Mouse (Mus musculus) layer of hippocampus, postnatal 25 days (tissue): ENCODE measurements around the gene Ccin. TPM values are rescaled to one million over a fixed set of nuclear protein-coding genes. Genes with fewer than 3 reads are reported as not detected.

Source experiments
- DNase-seq, 2 experiments: peaks; one replicate each; pipeline ENCODE4 v3.0.0; 2022; ENCODE audit warnings: mixed read lengths in 2 of 2, low spot score in 1 of 2; ENCODE audit errors: extremely low spot score in 1 of 2
- total RNA-seq, 2 experiments: library from RNA; stranded (reverse); gene quantifications; 2 replicates each; pipeline ENCODE4 v1.2.3; 2021

The Ccin gene
- total RNA-seq, 2 experiments from 2014 or later, result not detected

DNA sequence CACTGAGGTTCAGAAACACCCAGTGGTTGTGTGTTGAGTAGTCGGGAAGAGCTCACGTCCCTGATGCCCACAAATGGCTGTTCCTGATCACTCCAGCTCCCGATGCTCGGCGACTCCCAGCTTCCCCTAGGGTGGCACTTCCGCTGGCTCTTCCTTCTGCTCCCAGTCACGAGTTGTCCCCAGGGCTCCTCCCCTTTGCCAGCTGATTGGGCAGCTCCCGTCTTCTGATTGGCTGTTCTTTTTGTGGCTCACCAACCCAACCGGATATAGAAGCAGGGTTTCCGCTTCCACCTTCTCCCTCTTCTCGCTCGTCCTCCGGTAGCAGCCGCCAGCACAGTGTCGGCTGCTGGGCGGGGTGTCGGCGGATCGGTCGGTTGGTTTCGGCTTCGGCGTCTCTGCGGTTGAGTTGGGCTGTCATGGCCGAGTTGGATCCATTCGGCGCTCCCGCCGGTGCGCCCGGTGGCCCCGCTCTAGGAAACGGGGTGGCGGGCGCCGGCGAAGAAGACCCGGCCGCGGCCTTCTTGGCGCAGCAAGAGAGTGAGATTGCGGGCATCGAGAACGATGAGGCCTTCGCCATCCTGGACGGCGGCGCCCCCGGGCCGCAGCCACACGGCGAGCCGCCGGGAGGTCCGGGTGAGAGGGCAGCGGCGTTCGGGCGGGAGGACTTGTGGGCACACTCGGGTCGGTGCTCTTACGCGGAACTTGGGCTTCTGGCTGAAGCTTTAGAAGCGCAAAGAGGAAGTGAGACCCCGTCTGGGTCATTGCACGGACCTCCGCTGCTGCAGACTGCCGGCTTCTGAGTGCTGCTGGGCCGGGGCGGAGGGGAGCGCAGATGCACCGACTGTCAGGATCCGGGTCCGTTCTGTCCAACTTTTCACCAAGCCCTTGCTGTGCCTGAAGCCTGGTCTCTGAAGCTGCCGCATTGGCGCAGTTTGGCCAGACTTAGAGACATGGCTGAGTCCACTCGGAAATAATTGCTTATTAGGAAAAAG, 29.4 kb downstream of the Ccin start:
- DNase-seq, result peak; percentile 71 to 76

DNA sequence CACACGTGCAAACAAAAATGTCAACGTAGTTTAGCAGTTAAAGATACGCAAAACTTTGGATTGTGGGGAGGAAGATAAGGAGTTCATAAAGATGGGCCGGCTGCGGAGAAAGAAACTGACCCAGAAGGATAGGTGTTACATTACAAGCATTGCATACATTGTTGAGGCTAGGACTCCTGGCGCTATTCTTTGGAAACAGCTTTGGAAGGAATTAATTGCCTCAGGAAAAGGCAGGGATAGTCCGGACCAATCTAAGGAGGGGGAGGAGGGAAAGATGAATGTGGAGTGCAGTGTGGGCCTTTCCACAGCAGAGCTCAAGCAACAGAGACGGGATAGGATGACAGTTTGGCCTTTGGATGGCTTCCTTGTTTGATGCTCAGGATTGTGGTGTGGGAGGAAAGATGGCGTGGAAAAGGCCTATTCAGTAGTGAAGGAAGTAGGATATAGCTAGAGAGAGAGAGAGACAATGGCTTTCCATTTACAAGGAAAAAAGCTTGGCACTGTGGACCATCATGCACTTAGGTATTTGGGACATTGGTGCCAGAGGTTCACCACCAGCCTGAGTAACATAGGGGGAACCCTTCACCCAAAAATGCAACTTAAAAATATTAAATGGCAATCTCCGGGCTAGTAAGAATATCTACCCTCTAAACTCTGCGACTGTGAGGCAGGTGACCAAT, 30.2 kb downstream of the Ccin start:
- no peak for DNase-seq

DNA sequence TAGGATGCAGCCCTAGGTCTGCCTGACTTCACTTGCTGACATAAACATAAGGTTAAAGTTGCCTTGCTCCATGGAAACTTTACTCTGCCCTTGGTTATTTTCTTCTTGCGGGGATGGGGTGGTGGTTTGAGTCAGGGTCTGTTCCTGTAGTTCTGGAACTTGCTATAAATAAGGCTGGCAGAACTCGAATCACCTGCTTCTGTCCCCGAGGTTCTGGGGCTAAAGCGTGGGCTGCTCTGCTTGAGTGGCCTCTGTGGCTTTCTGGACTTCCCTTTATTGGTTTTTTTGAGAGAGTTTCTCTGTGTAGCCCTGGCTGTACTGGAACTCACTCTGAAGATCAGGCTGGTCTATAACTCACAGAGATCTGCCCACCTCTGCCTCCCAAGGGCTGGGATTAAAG, 32.8 kb downstream of the Ccin start:
- no peak for DNase-seq

DNA sequence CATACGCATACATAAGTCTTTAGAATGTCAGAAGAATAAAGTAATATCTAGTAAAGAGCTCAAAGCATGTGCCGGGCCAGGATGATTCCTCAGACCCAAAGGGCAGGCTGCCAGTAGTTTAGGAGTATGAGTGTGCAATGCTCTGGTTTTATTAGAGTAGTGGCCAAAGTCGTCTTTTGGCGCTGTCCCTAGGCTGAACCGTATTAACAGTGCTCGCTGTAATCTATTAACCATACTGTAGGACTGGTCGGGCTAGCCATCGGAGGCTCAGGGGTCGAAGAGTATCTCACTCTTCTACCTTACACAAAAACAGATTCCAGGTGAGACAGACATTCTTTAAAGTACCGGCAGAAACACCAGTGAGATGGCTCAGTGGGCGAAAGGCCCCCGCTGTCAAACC, 33.5 kb downstream of the Ccin start:
- DNase-seq, result no peak

DNA sequence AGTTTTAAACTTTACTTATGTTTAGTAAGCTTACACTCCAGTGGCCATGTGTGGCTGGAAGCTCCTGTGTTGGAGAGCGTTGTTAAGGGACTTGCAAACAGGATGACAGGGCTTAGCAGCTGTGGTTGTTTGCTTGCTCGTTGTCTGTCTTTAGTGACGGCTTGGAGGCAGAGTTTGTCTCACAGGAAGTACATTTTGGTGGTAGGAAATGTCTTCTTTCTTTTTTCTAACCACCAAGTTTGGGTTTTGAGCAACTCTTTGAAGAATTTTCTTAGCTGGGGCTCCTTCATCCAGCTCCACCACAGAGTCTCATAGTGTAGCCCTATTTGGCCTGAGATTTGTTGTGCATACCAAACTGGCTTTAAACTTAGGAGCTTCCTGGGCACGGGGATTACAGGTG, 39.0 kb downstream of the Ccin start:
- DNase-seq, result no peak

DNA sequence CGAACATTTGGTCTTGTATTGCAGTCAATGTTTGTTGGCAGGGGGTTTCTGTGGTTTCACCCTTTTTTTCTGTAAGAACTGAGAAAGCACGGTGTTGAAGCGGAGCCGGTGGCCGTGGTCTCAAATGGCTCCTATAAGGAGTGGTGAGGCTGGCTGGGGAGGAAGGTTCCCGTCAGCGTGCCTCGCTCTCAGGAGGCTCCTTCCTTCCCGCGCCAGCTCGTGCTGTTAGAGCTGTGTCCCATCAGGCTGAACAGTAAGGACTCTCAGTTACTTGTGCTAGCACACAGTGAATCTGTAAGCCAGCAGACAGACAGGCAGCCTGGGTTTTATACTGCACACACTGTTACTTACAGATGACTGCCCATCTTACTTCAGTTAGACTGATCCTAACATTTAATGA, 39.5 kb downstream of the Ccin start:
- peak in 1 of 2 experiments; percentile 5 for DNase-seq

DNA sequence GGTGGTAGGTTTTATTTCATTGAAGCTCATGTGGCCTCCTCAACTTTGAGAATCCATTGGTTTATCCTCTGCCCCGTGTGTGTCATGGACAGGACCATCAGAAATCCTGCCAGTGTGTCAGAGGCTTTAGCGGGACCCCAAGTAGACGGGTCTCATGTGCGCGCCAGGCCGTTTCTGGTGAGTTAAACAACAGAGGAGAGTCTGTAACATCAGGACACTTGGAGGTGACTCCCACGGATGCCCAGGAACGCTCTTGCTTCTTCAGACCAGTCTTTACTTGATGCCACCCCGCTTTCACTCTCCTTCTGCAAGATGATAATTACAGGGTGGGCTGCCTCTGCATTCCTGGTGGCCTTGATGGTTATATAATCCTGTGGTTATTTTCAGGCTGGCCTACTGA, 40.4 kb downstream of the Ccin start:
- DNase-seq, result peak in 1 of 2 experiments; percentile 4

DNA sequence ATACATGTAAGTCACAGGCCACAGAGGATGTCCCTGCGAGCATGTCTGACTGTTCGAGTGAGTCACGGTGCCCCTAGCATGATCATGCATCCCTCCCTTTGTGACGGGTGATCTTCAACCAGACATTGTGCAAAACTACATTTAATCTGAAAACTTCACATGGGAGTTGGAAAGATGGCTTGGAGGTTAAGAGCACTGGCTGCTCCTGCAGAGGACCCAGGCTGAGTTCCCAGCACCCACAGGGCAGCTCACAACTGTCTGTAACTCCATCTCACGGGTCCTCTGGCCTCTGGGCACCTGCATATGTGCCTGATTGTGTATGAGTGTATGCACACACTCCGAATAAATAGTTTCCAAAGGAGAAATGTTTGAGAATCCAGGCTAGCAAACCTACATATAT, 41.0 kb downstream of the Ccin start:
- DNase-seq, result no peak

DNA sequence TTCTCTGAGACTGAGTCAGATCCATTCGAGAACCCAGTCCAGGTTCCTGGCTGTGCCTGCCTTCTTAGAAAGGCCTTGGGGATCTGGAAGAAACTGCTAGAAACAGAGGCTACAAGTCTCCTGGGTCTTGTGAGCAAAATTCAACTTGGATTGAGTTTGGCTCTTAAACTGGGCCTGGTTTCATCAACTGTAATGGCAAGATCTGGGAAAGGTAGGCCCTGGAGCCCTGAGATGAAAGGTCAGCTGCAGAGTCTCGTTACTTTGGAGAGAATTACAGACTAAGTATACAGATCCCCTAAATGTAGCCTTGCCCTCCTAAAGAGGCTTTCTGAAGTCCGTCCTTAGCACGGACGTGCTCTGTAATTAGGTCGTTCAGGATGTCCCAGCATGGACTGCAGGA, 42.3 kb downstream of the Ccin start:
- DNase-seq, result no peak

DNA sequence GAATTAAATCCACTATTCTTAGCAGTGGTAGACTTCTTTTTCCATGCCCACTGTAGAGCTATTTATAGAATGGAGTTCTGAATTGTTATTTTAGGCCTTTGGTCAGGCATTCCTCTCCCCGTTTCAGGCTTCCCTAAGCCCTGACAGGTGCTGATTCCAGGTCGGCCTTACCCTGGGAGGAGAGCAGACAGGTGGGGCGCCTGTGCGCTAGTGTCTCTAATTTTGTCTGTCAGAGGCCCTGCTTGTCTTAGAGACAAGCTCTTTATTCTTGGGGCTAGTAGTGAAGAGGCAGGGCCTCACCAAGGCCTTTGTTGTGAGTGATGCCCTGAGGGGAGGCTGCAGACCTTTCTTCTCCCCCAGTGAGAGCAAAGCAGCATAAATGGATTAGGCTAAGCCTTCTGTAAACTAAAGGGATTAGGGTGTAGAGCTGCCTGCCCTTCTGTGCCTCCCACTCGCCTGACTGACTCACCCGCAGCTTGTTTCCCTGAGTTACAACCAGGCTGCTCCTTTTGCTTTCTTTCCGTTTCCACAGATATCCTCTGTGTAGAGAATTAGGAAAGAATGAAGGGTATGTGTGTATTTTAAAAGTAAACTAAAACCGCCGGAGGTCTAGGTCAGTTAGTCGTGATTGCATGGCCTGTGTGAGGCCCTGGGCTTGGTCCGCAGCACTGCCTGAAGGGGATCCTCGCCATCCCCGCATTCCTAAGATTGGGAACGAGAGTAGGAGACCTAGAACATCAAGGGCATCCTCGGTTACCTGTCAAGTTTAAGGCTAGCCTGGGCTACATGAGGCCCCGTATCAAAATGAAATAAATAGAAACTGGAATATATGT, 45.2 kb downstream of the Ccin start:
- DNase-seq, result peak; percentile 28

DNA sequence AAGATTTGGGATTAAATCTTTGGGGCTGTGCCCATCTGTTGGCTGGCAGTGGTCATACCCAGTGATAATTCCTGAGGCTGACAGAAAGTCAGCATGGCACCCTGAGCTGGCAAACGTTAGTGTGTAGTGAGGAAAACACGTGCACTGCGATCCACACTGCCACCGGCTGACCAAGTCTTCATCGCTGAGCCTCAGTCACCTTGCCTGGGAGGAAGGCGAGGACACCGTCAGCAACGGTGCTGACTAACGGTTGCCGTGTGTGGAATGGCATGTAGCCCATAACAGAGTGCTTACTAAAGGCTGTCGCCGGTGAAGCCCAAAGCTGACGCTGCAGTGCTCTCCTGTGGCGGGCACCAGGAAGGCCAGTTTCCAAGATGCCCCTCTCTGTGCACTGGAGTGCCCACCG, 46.4 kb downstream of the Ccin start:
- DNase-seq, result no peak

DNA sequence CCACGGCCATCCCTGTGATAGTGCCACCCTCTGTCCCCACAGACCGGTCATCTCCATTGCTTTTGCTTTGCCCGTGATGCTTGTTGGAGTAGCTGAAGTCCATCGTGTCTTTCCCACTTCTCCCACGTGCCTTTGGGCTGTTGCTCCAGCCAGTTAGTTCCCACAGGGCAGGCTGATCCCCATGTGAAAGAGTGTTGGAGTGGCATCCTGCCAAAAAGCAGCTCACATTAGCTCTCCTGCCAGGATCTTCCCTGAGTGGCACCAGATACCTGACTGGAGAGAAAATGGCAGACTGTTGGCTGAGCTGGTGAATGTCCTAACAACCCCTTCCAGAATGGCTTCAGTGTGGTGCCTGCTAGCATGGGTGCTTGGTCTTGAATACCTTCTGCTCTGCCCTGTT, 48.2 kb downstream of the Ccin start:
- DNase-seq, result peak in 1 of 2 experiments; percentile 21

Other genes starting within 250 kb of the Ccin start
- gene Olfr159, start 212.5 kb upstream of the Ccin start, total RNA-seq, result not detected
- not detected for gene Olfr156, start 159.6 kb upstream of the Ccin start, total RNA-seq
- gene Olfr157, start 143.3 kb upstream of the Ccin start, total RNA-seq, result not detected
- not detected for gene Olfr155, start 131.9 kb upstream of the Ccin start, total RNA-seq
- 1 to 10 TPM; 5.2 to 6.0 TPM for gene Reck, start 108.0 kb upstream of the Ccin start, total RNA-seq
- 1 to 10 TPM; 2.2 to 3.1 TPM for gene Glipr2, start 26.1 kb upstream of the Ccin start, total RNA-seq
- 100 to 1,000 TPM; 273 to 308 TPM for gene Clta, start 21.0 kb downstream of the Ccin start, total RNA-seq
- gene Gne, start 100.7 kb downstream of the Ccin start, total RNA-seq, result 10 to 100 TPM; 46.3 to 47.5 TPM